Mouse (Mus musculus) embryonic facial prominence, embryonic 13.5 days (tissue): ENCODE measurements at regions not wholly inside any gene's neighbourhood (a gene's known extent, or its start where the extent isn't known, plus 50 kb on each side); places are given as distances from the start of the nearest gene placed in this dataset.
A peak's percentile ranks its signal among the peaks of the same experiment; 100 is the strongest.

Experiments used
- ATAC-seq: fragments of 200-750 bp; cut with Nextera tagmentation; 2 replicates; pipeline ENCODE4 v1.8.0; 2017; ENCODE audit warnings: low read depth; ENCODE audit not compliant: insufficient number of reproducible peaks, insufficient read depth, low FRiP score, low TSS enrichment
- H3K27ac ChIP-seq: fragments of 300-500 bp; sonication (generic); 2 replicates; pipeline ENCODE4 v1.5.1; 2015; ENCODE audit warnings: moderate library complexity, mild to moderate bottlenecking, inconsistent platforms
- H3K27me3 ChIP-seq: fragments of 300-500 bp; sonication (generic); 2 replicates; pipeline ENCODE4 v1.6.1; 2015; ENCODE audit warnings: mild to moderate bottlenecking, inconsistent platforms
- H3K36me3 ChIP-seq: fragments of 300-500 bp; sonication (generic); 2 replicates; pipeline ENCODE4 v1.6.1; 2015; ENCODE audit warnings: mild to moderate bottlenecking, inconsistent platforms
- H3K4me1 ChIP-seq: fragments of 300-500 bp; sonication (generic); 2 replicates; pipeline ENCODE4 v1.6.1; 2015; ENCODE audit warnings: inconsistent platforms
- H3K4me2 ChIP-seq: fragments of 300-500 bp; sonication (generic); 2 replicates; pipeline ENCODE4 v1.6.1; 2015; ENCODE audit warnings: moderate library complexity, mild to moderate bottlenecking, inconsistent platforms
- H3K4me3 ChIP-seq: fragments of 300-500 bp; sonication (generic); 2 replicates; pipeline ENCODE4 v1.5.1; 2015; ENCODE audit warnings: mild to moderate bottlenecking, inconsistent platforms
- H3K9ac ChIP-seq: fragments of 300-500 bp; sonication (generic); 2 replicates; pipeline ENCODE4 v1.6.1; 2015; ENCODE audit warnings: mild to moderate bottlenecking, inconsistent platforms
- H3K9me3 ChIP-seq: fragments of 300-500 bp; sonication (generic); 2 replicates; pipeline ENCODE4 v1.6.1; 2016; ENCODE audit warnings: inconsistent platforms
- WGBS: fragments of 180-500 bp; shearing (Covaris S2); methylation state at CpG from one replicate; pipeline ENCODE4 v1.1.7; 2015; ENCODE audit warnings: mixed read lengths; 5-methylcytosine and 5-hydroxymethylcytosine counted together

DNA sequence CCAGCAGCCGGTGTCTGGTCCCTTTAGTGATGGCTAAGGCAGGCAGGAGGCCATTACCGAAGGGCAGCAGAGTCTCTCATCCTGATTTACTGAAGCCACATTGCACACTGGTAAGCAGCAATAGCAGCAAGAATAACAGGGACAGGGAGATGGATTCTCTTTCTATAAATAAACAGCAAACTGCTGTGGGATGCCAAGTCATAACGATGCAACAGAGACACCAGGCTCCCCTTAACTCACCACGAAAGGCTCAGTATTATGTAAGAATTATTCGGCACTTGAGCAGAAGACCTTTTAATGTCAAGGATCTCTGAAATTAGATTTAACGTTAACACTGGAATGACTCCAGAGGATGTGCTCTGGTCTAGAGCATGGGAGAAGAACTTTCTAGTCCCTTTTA, 202.1 kb downstream of the Ddx10 start:
- Histone ChIP-seq H3K9me3 (no peaks in the 10 kb centered on the region), H3K27ac (no peak overlapping the region), H3K9ac (no peak overlapping the region), H3K4me2 (no peak overlapping the region), H3K4me3 (no peak overlapping the region), H3K27me3 (no peaks in the 10 kb centered on the region), H3K36me3 (no peaks in the 10 kb centered on the region), H3K4me1 (no peaks in the 10 kb centered on the region)
- WGBS: 77% methylated on average over 6 of the region's 6 CpGs
- ATAC-seq: no peak

GRCm38 (mm10) chr9:53033797-53034196, 214.1 kb downstream of the Ddx10 start:
- Histone ChIP-seq H3K36me3 (no peaks in the 10 kb centered on the region), H3K9ac (no peak overlapping the region), H3K9me3 (no peaks in the 10 kb centered on the region), H3K4me1 (no peaks in the 10 kb centered on the region), H3K27me3 (no peaks in the 10 kb centered on the region), H3K4me2 (no peak overlapping the region), H3K4me3 (no peak overlapping the region), H3K27ac (no peak overlapping the region)
- no peak for ATAC-seq
- 80% methylated on average over 4 of the region's 4 CpGs for WGBS

DNA sequence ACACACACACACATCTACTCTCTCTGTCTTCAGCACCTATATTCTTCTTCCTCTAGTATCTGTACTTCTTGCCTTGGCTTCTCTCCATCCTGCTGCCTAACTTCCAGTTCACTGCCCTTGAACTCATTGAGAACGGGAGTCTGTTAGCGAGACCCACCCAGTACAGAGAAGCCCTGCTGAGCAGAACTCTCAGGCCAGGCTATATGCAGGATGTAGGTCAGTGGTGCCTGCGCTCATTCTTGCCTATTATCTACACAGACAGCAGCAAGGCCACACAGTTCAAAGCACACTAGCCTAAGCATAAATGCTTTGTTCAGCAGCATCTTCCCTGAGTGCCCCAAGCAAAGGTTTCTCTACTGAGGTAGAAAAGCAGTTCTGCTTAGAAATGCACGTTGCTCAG, 225.8 kb downstream of the Ddx10 start:
- ATAC-seq: no peak
- WGBS: 85% methylated on average over 4 of the region's 4 CpGs
- Histone ChIP-seq H3K9ac (no peak overlapping the region), H3K27me3 (no peaks in the 10 kb centered on the region), H3K9me3 (no peaks in the 10 kb centered on the region), H3K4me3 (no peak overlapping the region), H3K36me3 (no peaks in the 10 kb centered on the region), H3K4me1 (no peaks in the 10 kb centered on the region), H3K4me2 (no peak overlapping the region), H3K27ac (no peak overlapping the region)

- Histone ChIP-seq H3K4me1 (no peaks in the 10 kb centered on the region), H3K4me2 (no peak overlapping the region), H3K4me3 (no peak overlapping the region), H3K27ac (no peak overlapping the region), H3K36me3 (no peaks in the 10 kb centered on the region), H3K9ac (no peak overlapping the region), H3K9me3 (no peaks in the 10 kb centered on the region), H3K27me3 (no peaks in the 10 kb centered on the region)
- no peak for ATAC-seq
- 86% methylated on average over 9 of the region's 9 CpGs for WGBS
Measured at GRCm38 (mm10) chr9:53010741-53011140, 237.1 kb downstream of the Ddx10 start.

DNA sequence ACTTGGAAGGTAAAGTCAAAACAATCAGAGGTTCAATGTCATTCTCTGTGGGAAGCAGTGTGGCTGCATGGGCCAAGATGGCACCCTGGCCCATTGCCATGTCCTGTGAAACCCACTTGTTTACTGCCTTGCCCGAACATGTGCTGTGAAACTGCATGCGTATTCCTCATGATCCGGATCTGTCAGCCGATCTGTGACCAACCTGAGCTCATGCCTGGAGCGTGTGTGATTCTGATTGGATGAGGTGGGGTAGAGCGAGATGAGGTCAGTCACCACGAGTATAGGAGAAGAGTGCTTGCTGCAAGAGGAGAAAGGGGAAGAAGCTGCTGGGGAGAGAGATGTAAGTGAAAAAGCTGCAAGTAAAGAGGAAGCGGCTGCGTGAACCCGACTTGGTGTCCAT, 240.5 kb downstream of the Ddx10 start:
- Histone ChIP-seq H3K4me3 (no peak overlapping the region), H3K4me2 (no peak overlapping the region), H3K9me3 (no peaks in the 10 kb centered on the region), H3K27ac (no peak overlapping the region), H3K36me3 (no peaks in the 10 kb centered on the region), H3K27me3 (no peaks in the 10 kb centered on the region), H3K4me1 (no peaks in the 10 kb centered on the region), H3K9ac (no peak overlapping the region)
- WGBS: 90% methylated on average over 10 of the region's 10 CpGs
- no peak for ATAC-seq

GRCm38 (mm10) chr9:53006085-53006484, 241.8 kb downstream of the Ddx10 start:
- H3K27me3 ChIP-seq: no peaks in the 10 kb centered on the region
- H3K9me3 ChIP-seq: no peaks in the 10 kb centered on the region
- no peak overlapping the region for H3K9ac ChIP-seq
- H3K4me2 ChIP-seq: no peak overlapping the region
- WGBS: 68% methylated on average over 1 of the region's 1 CpGs
- no peaks in the 10 kb centered on the region for H3K4me1 ChIP-seq
- no peak for ATAC-seq
- H3K36me3 ChIP-seq: no peaks in the 10 kb centered on the region
- no peak overlapping the region for H3K4me3 ChIP-seq
- no peak overlapping the region for H3K27ac ChIP-seq

DNA sequence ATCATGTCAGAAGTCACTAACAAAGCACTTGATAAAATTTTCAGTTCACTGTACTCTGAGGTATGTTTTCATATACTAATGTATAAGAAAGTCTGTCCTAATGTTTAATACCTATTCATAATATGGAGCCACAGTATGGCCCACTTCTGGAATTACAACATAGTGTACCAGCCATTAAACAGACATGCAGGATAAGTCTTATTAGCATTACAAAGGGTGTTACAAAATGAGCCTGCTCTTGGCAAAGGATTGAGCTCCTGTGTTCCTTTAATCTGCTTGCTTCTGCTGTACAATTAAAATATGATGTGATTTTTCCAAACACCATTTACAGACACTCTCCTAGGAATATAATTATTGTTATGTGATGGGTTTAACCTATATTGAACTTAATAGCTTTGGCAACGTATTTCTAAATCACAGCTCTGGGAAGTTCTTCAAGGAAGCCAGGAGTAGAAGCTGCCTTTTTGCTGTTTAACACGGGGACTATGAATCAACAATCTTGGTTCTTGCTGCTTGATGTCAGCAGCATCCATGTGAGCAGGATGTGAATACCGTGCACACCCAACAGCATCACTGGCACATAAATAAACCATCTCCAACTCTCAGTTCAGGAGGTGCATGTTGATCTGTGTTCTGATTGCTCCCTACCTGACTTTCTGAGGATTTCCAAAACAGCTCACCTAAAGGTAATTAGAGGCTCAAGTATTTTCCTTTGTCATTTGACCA, 243.4 kb downstream of the Ddx10 start:
- 74% methylated on average over 3 of the region's 3 CpGs for WGBS
- H3K36me3 ChIP-seq: no peaks in the 10 kb centered on the region
- no peaks in the 10 kb centered on the region for H3K27me3 ChIP-seq
- no peak for ATAC-seq
- no peak overlapping the region for H3K4me2 ChIP-seq
- no peaks in the 10 kb centered on the region for H3K9me3 ChIP-seq
- H3K4me1 ChIP-seq: no peaks in the 10 kb centered on the region
- no peak overlapping the region for H3K4me3 ChIP-seq
- H3K9ac ChIP-seq: no peak overlapping the region
- no peak overlapping the region for H3K27ac ChIP-seq

DNA sequence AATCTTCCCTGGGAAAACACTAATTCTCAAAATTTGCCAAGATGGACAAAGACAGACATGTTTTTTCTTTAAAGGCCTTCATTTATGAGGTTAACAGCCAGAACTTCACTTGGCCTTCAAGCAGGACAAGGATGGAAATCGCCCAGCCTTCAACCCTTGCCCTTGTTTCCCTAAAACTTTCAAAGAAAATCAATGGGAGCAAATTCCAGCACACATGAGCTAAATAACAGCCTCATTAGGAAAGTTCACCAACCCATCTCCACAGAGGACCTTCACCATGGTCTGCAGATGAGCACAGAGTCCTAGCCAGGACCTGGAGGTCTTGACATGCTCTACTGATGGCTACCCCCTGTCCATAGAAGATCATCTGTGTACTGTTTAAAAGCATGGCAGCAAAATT, 271.8 kb downstream of the Ddx10 start:
- whole genome bisulfite sequencing: 76% methylated on average over 1 of the region's 1 CpGs
- Histone ChIP-seq H3K4me1 (no peaks in the 10 kb centered on the region), H3K4me3 (no peak overlapping the region), H3K9me3 (no peaks in the 10 kb centered on the region), H3K4me2 (no peak overlapping the region), H3K27ac (no peak overlapping the region), H3K27me3 (no peaks in the 10 kb centered on the region), H3K9ac (no peak overlapping the region), H3K36me3 (no peaks in the 10 kb centered on the region)
- no peak for ATAC-seq

- H3K27ac ChIP-seq: no peak overlapping the region
- no peaks in the 10 kb centered on the region for H3K4me1 ChIP-seq
- H3K4me2 ChIP-seq: no peak overlapping the region
- no peak overlapping the region for H3K9ac ChIP-seq
- 88% methylated on average over 4 of the region's 4 CpGs for WGBS
- no peak for ATAC-seq
- H3K9me3 ChIP-seq: no peaks in the 10 kb centered on the region
- no peak overlapping the region for H3K4me3 ChIP-seq
- no peaks in the 10 kb centered on the region for H3K36me3 ChIP-seq
- H3K27me3 ChIP-seq: 0 out of 2 replicates have a peak, but pooled peaks cover 4% of the 10 kb centered on the region
Measured at GRCm38 (mm10) chr9:52965631-52966030, 282.2 kb downstream of the Ddx10 start.

DNA sequence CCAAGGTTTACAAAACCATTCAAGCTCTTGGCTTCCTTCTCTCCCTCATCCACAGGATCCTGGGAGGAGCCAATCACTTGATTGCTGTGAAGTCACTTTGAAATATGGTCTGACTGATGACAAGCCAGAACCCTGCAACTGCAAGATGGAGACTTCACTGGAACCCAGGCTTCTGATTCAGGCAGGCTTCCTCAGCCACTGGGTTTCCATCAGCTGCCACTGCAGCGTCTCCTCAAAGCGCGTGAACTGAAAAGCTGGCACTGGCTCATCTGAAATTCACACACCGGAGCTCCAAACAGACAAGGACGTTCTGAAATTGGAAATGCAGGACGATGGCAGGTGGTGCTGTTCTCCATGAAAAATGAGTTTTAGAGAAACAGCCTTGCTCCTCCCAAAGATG, 280.1 kb upstream of the AI593442 start:
- H3K4me3 ChIP-seq: no peak overlapping the region
- no peaks in the 10 kb centered on the region; the same call in 1 of the 2 replicates for H3K4me1 ChIP-seq
- H3K4me2 ChIP-seq: no peak overlapping the region
- H3K36me3 ChIP-seq: no peaks in the 10 kb centered on the region
- 84% methylated on average over 6 of the region's 6 CpGs for WGBS
- no peak overlapping the region for H3K9ac ChIP-seq
- H3K27ac ChIP-seq: no peak overlapping the region
- 0 out of 2 replicates have a peak, but pooled peaks cover 4% of the 10 kb centered on the region for H3K27me3 ChIP-seq
- ATAC-seq: no peak
- no peaks in the 10 kb centered on the region for H3K9me3 ChIP-seq

GRCm38 (mm10) chr9:52957245-52957644, 277.7 kb upstream of the AI593442 start:
- H3K4me1 ChIP-seq: no peaks in the 10 kb centered on the region; the same call in 1 of the 2 replicates
- 62% methylated on average over 1 of the region's 1 CpGs for WGBS
- H3K9ac ChIP-seq: no peak overlapping the region
- H3K27ac ChIP-seq: no peak overlapping the region
- no peaks in the 10 kb centered on the region for H3K36me3 ChIP-seq
- no peak overlapping the region for H3K4me3 ChIP-seq
- H3K9me3 ChIP-seq: no peaks in the 10 kb centered on the region
- H3K27me3 ChIP-seq: no peaks in the 10 kb centered on the region
- H3K4me2 ChIP-seq: no peak overlapping the region
- 0 out of 2 replicates have a peak, but pooled peaks have one; percentile 15 for ATAC-seq

GRCm38 (mm10) chr9:52944081-52944480, 264.5 kb upstream of the AI593442 start:
- H3K4me3 ChIP-seq: no peak overlapping the region
- H3K4me2 ChIP-seq: no peak overlapping the region
- 49% methylated on average over 5 of the region's 5 CpGs for WGBS
- no peaks in the 10 kb centered on the region for H3K36me3 ChIP-seq
- peaks cover 21% of the 10 kb centered on the region for H3K4me1 ChIP-seq
- ATAC-seq: no peak
- no peaks in the 10 kb centered on the region for H3K9me3 ChIP-seq
- H3K9ac ChIP-seq: no peak overlapping the region
- H3K27ac ChIP-seq: no peak overlapping the region
- no peaks in the 10 kb centered on the region for H3K27me3 ChIP-seq
